Mouse (Mus musculus) fat pad, adult 2 months (tissue): ENCODE results near the gene Prmt6.

Experiments used
- DNase-seq: peaks from one replicate; pipeline ENCODE4 v3.0.0-alpha.2; 2011; ENCODE audit warnings: low read depth, low spot score; ENCODE audit errors: extremely low read depth

Prmt6 gene

DNA sequence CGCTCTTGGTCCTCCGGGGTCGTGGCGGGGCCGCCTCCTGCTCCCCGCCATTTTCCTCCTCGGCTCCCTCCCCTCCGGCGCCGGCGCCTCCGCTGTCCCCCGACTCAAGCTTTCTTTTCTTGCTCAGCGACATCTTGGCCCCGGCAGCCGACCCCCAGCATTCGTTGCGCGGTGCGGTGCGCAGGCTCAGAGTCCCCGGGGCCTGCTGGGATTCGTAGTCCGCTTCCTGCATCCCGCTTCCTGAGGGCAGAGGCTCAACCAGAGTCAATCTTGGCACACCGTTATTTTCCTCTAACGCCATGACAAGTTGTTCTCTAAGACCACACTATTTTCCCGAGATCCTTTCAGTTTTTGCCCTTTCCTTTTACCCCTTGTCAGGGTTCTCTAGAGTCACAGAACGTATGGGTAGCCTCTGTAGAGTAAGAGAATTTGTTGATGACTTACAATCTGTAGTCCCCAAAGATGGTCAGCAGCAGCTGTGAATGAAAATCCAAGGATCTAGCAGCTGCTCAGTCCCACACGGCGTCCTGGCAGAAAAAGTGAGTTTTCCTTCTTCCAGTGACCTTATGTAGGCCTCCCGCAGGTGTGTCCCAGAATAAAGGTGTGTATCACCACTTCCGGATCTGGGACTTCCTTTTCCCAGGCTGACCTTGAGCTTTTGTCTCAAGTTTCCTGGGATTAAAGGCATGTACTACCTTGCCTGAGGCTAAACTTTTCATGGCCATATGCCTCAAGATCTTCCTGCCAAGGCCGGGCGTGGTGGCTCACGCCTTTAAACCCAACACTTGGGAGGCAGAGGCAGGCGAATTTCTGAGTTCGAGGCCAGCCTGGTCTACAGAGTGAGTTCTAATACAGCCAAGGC lies at the start of gene Prmt6:
TSS of gene Prmt6 (minus strand) at position 160 of the 862 bp plus-strand sequence.
- peak; percentile 13 for DNase-seq

DNA sequence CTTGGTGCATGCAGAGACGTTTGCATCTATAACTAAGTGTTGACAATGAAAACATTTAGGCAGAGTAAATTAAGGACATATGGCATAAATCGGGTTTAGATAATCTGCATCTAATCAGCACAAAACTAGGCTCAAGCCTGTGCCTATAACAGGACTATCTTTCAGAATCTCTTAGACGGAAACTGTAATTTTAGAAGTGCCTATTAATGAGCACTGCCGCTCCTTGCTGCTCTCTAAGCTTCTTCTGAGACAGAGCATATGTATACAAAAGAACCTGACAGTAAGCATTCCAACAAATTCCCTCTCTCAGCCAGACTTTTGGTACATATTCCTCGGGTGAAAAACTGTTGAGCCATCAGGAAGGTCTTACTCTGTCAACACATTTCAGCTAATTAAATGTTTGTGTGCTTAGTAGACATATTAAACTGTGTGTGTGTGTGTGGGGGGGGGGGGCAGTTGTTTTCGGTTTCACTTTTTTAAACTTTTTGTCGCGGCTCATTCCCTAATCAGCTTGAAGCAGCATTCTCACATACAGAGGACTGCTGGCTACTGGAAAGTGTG lies 39.8 kb upstream of the Prmt6 start:
- no peak for DNase-seq

DNA sequence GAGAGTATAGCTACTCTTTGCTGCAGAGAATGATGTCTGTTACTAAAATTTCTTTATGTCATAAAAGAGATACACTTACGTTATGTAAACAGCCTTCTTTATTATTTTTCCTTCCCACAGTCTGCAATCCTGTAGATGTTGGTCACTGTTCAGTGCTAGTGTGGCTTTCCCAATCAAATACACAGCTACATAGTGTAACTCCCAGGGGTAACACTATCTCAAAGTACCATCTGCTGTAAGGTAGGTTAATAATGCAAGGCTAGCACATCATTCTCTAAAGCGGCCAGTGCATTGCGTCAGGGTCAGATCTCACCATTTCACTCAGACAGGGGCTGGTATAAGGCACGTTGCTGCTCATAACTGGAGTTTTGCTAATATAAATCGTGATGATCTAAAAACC lies 31.9 kb upstream of the Prmt6 start:
- no peak for DNase-seq

DNA sequence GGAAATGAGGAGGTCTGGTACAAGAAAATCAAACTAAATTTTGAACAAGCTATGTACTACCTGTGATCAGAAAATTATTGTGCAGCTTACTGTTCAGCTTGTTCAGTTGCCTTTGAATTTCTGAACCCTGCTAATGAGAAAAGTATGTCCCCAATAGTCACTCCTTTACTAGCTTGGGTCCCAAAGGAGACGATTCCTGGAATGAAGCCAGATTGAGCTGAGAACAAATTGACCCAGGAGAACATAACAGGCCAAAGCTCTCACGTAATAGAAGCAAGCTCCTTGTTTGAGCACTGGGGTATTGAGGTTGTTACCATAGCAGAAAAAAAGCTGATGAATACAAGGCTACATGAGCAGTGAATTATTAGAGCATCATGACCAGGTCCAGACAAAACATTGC lies 17.0 kb upstream of the Prmt6 start:
- DNase-seq, result no peak

DNA sequence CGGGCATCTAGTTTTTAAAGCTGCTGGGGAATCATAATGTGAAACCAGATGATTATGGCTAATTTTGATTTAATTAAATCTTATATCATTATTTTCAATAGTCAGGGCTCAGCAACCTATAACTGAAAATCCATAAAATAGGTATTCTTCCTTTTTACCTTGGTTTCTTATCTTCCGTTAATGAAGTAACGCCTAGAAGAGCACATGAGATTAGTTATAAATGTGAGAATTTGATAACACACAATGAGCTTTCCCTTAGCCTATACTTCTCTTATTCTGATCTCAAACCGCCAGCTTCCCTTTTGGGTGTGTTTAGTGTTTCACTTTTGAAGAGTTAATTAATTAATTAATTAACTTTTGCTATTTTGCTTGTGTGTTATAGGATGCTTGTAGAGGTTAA lies 2.3 kb upstream of the Prmt6 start:
- DNase-seq, result no peak

DNA sequence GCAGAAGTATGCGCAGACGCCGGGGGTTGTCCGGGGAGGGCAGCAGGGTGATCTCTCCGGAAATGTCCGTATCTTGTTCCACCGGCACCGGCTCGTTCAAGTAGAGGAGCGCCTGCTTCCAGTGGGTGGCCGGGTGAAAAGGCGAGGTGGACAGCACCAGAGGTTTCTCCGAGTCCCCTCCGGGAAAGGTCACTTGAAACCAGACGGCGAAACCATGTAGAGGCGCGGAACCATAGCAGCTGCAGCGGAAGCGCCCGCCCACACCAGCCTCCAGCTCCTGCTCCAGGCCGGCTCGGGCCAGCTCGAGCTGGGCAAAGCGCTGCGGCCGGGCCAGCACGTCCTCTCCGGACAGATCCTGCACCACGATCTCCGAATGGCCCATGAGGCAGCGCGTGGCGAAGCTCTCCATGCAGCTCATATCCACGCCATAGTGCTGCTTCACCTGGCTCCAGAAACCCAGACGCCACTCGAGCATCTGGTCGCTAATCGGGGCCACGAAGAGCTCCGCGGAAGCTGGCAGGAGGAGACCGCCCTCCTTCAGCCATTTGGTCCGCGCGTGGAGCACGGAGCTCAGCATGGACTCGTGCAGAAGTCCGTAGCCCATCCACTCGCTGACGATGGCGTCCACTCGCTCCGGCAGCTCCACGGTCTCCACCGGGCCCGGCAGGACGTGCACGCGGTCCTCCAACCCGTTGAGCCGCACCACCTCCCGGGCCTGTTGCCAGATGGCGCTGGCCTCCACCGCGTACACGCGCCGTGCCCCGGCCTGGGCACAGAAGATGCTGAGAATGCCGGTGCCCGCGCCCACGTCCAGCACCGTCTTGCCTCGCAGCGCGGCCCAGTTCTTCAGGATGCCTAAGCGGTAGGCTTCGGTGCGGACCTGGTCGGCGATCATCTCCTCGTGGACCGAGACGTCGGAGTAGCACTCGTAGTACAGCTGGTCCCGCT lies 633 bp downstream of the Prmt6 start:
- no peak for DNase-seq

DNA sequence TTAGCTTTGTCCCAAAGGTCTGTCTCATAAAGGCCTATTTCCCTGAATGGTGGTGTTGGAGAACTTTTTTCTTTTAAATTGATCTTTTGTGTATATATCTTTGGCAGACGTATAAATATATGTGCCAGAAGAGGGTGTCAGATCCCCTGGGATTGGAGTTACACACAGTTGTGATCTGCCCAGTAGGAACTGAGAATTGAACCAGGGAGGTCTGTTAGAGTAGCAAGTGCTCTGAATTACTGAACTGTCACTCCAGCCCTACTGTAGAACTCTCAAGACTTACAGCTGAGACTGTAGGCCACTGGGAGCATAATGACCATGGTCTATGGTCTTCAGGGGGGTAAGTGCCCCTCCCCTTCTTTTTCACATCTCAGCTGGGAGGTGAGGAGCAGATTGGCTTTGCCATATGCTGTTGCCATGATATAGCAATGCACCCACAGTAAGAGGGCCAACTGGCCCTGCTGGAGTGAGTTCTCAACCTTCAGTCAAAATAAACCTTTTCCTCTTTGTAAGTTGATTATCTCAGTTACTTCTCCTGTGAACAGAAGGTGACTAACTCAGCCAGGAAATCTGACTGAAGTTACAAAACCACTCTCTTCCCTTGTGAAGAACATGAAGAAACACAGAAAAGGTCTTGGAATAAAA lies 13.9 kb downstream of the Prmt6 start:
- DNase-seq, result no peak
